Mouse (Mus musculus) A20 (cell line): ENCODE results near the gene Tnnt1.
"Not testable (repeated sequence)": the region's sequence is repeated elsewhere in the genome, so short reads cannot be mapped to it uniquely, and the experiment has no call there.

Experiments used
- DNase-seq: peaks from one replicate; pipeline ENCODE4 v3.0.0-alpha.2; 2011; ENCODE audit warnings: low read depth, low spot score

Tnnt1 gene

GRCm38 (mm10) chr7:4516332-4517050 lies at the start of gene Tnnt1:
Gene Tnnt1 (minus strand): TSS chr7:4516382.
- no peak for DNase-seq

- no peak for DNase-seq
Observed at GRCm38 (mm10) chr7:4562660-4563059, 46.5 kb upstream of the Tnnt1 start.

- DNase-seq, result no peak
Observed at GRCm38 (mm10) chr7:4557167-4557560, 41.0 kb upstream of the Tnnt1 start.

GRCm38 (mm10) chr7:4556256-4557166 lies 40.3 kb upstream of the Tnnt1 start:
- DNase-seq, result peak; percentile 85

- DNase-seq, result no peak
Observed at GRCm38 (mm10) chr7:4547221-4547641, 31.0 kb upstream of the Tnnt1 start, which contains the start of gene Syt5. Gene Syt5 (minus strand): TSS chr7:4547541.

GRCm38 (mm10) chr7:4546591-4547131 lies 30.5 kb upstream of the Tnnt1 start:
- DNase-seq, result no peak

GRCm38 (mm10) chr7:4546050-4546449 lies 29.9 kb upstream of the Tnnt1 start:
- no peak for DNase-seq

- peak; percentile 90 for DNase-seq
Observed at GRCm38 (mm10) chr7:4542013-4542412, 25.8 kb upstream of the Tnnt1 start.

GRCm38 (mm10) chr7:4541344-4541743 lies 25.2 kb upstream of the Tnnt1 start:
- peak; percentile 77 for DNase-seq

GRCm38 (mm10) chr7:4539019-4539418 lies 22.8 kb upstream of the Tnnt1 start:
- no peak for DNase-seq

- no peak for DNase-seq
Observed at GRCm38 (mm10) chr7:4537181-4537580, 21.0 kb upstream of the Tnnt1 start.

- no peak for DNase-seq
Observed at GRCm38 (mm10) chr7:4536369-4536768, 20.2 kb upstream of the Tnnt1 start.

GRCm38 (mm10) chr7:4532005-4532729 lies 16.0 kb upstream of the Tnnt1 start, which contains the start of gene Dnaaf3:
Gene Dnaaf3 (minus strand): TSS chr7:4532453.
- DNase-seq, result peak; percentile 75

GRCm38 (mm10) chr7:4530166-4530565 lies 14.0 kb upstream of the Tnnt1 start:
- not testable (repeated sequence) for DNase-seq

GRCm38 (mm10) chr7:4527302-4527689 lies 11.1 kb upstream of the Tnnt1 start:
- no peak for DNase-seq

- peak; percentile 90 for DNase-seq
Observed at GRCm38 (mm10) chr7:4526341-4527301, 10.4 kb upstream of the Tnnt1 start.

GRCm38 (mm10) chr7:4524212-4524922 lies 8.2 kb upstream of the Tnnt1 start, which contains the start of gene Tnni3:
Gene Tnni3 (minus strand): TSS chr7:4524229.
- peak; percentile 73 for DNase-seq

- DNase-seq, result no peak
Observed at GRCm38 (mm10) chr7:4523205-4524130, 7.3 kb upstream of the Tnnt1 start.

- no peak for DNase-seq
Observed at GRCm38 (mm10) chr7:4522292-4522691, 6.1 kb upstream of the Tnnt1 start.
